Mouse (Mus musculus) liver, adult 10 weeks (tissue): ENCODE results near the gene Mtnr1b. TPM values are rescaled to one million over a fixed set of nuclear protein-coding genes. Genes with fewer than 3 reads are reported as not detected.

Source experiments
- polyA plus RNA-seq: library from polyadenylated mRNA; stranded (reverse); fragments of 350-450 nt; fragmentation: Illumina TruSeq; extraction: RNeasy Lipid Tissue Mini Kit (QIAGEN cat#74804); gene quantifications from one replicate; pipeline ENCODE4 v1.2.3, GENCODE M21; 2014; ENCODE audit warnings: low read depth, low replicate concordance

Gene Mtnr1b
- polyA plus RNA-seq, result not detected

GRCm38 (mm10) chr9:15874506-15875160, at the start of gene Mtnr1b:
TSS of gene Mtnr1b (minus strand) at chr9:15874556.

Other genes with a start within 250 kb of the Mtnr1b start
- 0.13 TPM for gene Deup1, start 246.6 kb downstream of the Mtnr1b start, polyA plus RNA-seq
- 5.4 TPM for gene Slc36a4, start 164.8 kb downstream of the Mtnr1b start, polyA plus RNA-seq